ENCODE assay signal across 25 mouse cellular contexts in genomic region chr14:47665061-47665778, GRCm38 (mm10). TPM values are rescaled to one million over a fixed set of nuclear protein-coding genes. Genes with fewer than 3 reads are reported as not detected.
A peak's percentile ranks its signal among the peaks of the same experiment; 100 is the strongest.
DNase-seq lines count a peak whose midpoint lies in the region; ATAC-seq lines count a peak whose summit lies in the region.
"Had no signal": no experiment of that assay in that cellular context is flagged by ENCODE, and none has a peak within 500 bp of the region (broad histone marks: within the 10 kb centered on the region; RNA-seq: fewer than 3 reads in every experiment).

No protein-coding gene starts in this region.

- no peaks in the 10 kb centered on the region for H3K9me3 ChIP-seq in liver, embryonic 12.5 days (replicated peaks)
- H3K9me3 ChIP-seq in liver, embryonic 11.5 days (ENCODE audit: control insufficient read depth, low read length): no peaks in the 10 kb centered on the region
- H3K9me3 ChIP-seq in liver, embryonic 15.5 days (replicated peaks): no peaks in the 10 kb centered on the region
- H3K9me3 ChIP-seq in forebrain, embryonic 12.5 days: no peaks in the 10 kb centered on the region
- H3K9me3 ChIP-seq: embryonic facial prominence, embryonic 13.5 days; heart, embryonic 13.5 days; hindbrain, embryonic 12.5 days; limb, embryonic 13.5 days had no signal

- H3K36me3 ChIP-seq in liver, embryonic 12.5 days: peaks cover 43% of the 10 kb centered on the region
- H3K36me3 ChIP-seq in liver, embryonic 11.5 days (ENCODE audit: control insufficient read depth, insufficient read depth, low read length): peaks cover 5% of the 10 kb centered on the region
- H3K36me3 ChIP-seq in liver, embryonic 15.5 days (replicated peaks): peaks cover 8% of the 10 kb centered on the region; the same call in 1 of the 2 replicates
- H3K36me3 ChIP-seq in forebrain, embryonic 12.5 days (replicated peaks): peaks cover 13% of the 10 kb centered on the region; the same call in 1 of the 2 replicates

- ATAC-seq in frontal cortex, adult (ENCODE audit: low TSS enrichment): 0 out of 2 replicates have a peak, but pooled peaks have one; percentile 3
- 0 out of 2 replicates have a peak, but pooled peaks have one; percentile 46 for ATAC-seq in liver, embryonic 12.5 days
- ATAC-seq in liver, embryonic 11.5 days (replicated peaks; ENCODE audit: low FRiP score): no peak
- ATAC-seq in liver, embryonic 15.5 days (ENCODE audit: insufficient read depth): peak; percentile 76
- no peak for ATAC-seq in forebrain, embryonic 12.5 days (ENCODE audit: low FRiP score)
- ATAC-seq: forebrain, embryonic 14.5 days had no signal

- DNase-seq in frontal cortex, postnatal 25 days (ENCODE audit: low spot score in 2 of 2): no peak
- DNase-seq in liver, embryonic 11.5 days (ENCODE audit: low spot score): no peak
- DNase-seq in heart, postnatal 36 days: no peak
- DNase-seq: adrenal gland, adult 2 months; cerebellum, adult 11 months; cerebellum, adult 9-11 months; gastrocnemius, postnatal 25 days; heart, adult 18-20 months; heart, postnatal 14 days; kidney, adult 8-10 months; layer of hippocampus, postnatal 36 days; lung, embryonic 14.5 days; lung, postnatal 36 days; midbrain, embryonic 14.5 days; right cerebral cortex, postnatal 14 days; thymus, postnatal 25 days had no signal

- no peak overlapping the region for H3K4me2 ChIP-seq in liver, embryonic 12.5 days
- no peak overlapping the region for H3K4me2 ChIP-seq in liver, embryonic 11.5 days
- no peak overlapping the region for H3K4me2 ChIP-seq in liver, embryonic 15.5 days
- no peak overlapping the region for H3K4me2 ChIP-seq in forebrain, embryonic 12.5 days
- H3K4me2 ChIP-seq: embryonic facial prominence, embryonic 13.5 days; heart, embryonic 13.5 days; hindbrain, embryonic 12.5 days; limb, embryonic 13.5 days; lung, embryonic 14.5 days had no signal

- H3K4me1 ChIP-seq in liver, embryonic 12.5 days: no peaks in the 10 kb centered on the region
- no peaks in the 10 kb centered on the region for H3K4me1 ChIP-seq in liver, embryonic 11.5 days (replicated peaks; ENCODE audit: control insufficient read depth, insufficient read depth, low read length)
- H3K4me1 ChIP-seq in liver, embryonic 15.5 days (replicated peaks): no peaks in the 10 kb centered on the region
- H3K4me1 ChIP-seq in forebrain, embryonic 12.5 days: no peaks in the 10 kb centered on the region
- H3K4me1 ChIP-seq: embryonic facial prominence, embryonic 13.5 days; hindbrain, embryonic 12.5 days had no signal

- H3K4me3 ChIP-seq in liver, embryonic 12.5 days: no peak overlapping the region
- H3K4me3 ChIP-seq in liver, embryonic 11.5 days (ENCODE audit: low read depth, low read length): no peak overlapping the region
- no peak overlapping the region for H3K4me3 ChIP-seq in liver, embryonic 15.5 days (replicated peaks)
- no peak overlapping the region for H3K4me3 ChIP-seq in forebrain, embryonic 12.5 days (replicated peaks)
- H3K4me3 ChIP-seq: embryonic facial prominence, embryonic 13.5 days; heart, embryonic 13.5 days; hindbrain, embryonic 12.5 days; limb, embryonic 13.5 days had no signal

- no peak overlapping the region for H3K9ac ChIP-seq in liver, embryonic 12.5 days
- no peak overlapping the region for H3K9ac ChIP-seq in liver, embryonic 11.5 days (ENCODE audit: low read depth, low read length)
- no peak overlapping the region for H3K9ac ChIP-seq in liver, embryonic 15.5 days
- no peak overlapping the region for H3K9ac ChIP-seq in forebrain, embryonic 12.5 days
- H3K9ac ChIP-seq: embryonic facial prominence, embryonic 13.5 days; heart, embryonic 13.5 days; hindbrain, embryonic 12.5 days; limb, embryonic 13.5 days; lung, embryonic 14.5 days had no signal

- WGBS in liver, embryonic 12.5 days (ENCODE audit: insufficient replicate concordance): 70% methylated on average over 5 of the region's 5 CpGs
- WGBS in liver, embryonic 11.5 days: 79% methylated on average over 5 of the region's 5 CpGs
- 64% methylated on average over 5 of the region's 5 CpGs for WGBS in liver, embryonic 15.5 days (ENCODE audit: insufficient replicate concordance)
- WGBS in forebrain, embryonic 12.5 days: 91% methylated on average over 5 of the region's 5 CpGs

- intact Hi-C loops in heart, postnatal 36 days (cut with DNase I): loop anchor here (10.0 kb wide), 1 partner anchor 790 kb away; no protein-coding TSS in a partner anchor

- H3K27ac ChIP-seq in liver, embryonic 12.5 days: no peak overlapping the region
- H3K27ac ChIP-seq in liver, embryonic 11.5 days (ENCODE audit: low read depth, low read length): no peak overlapping the region
- H3K27ac ChIP-seq in liver, embryonic 15.5 days (replicated peaks): no peak overlapping the region; the same call in 1 of the 2 replicates
- no peak overlapping the region for H3K27ac ChIP-seq in forebrain, embryonic 12.5 days
- H3K27ac ChIP-seq: embryonic facial prominence, embryonic 13.5 days; heart, embryonic 13.5 days; hindbrain, embryonic 12.5 days; limb, embryonic 13.5 days had no signal

- no peaks in the 10 kb centered on the region for H3K27me3 ChIP-seq in liver, embryonic 12.5 days (replicated peaks)
- H3K27me3 ChIP-seq in liver, embryonic 11.5 days (replicated peaks; ENCODE audit: control insufficient read depth, insufficient read depth, low read length): no peaks in the 10 kb centered on the region
- H3K27me3 ChIP-seq in liver, embryonic 15.5 days: no peaks in the 10 kb centered on the region
- no peaks in the 10 kb centered on the region for H3K27me3 ChIP-seq in forebrain, embryonic 12.5 days
- H3K27me3 ChIP-seq: embryonic facial prominence, embryonic 13.5 days; heart, embryonic 13.5 days; hindbrain, embryonic 12.5 days; limb, embryonic 13.5 days had no signal

RNA-seq across cellular contexts. Expression of gene Ktn1, which starts 17.0 kb away (rescaled TPM):
- polyA plus RNA-seq in liver, embryonic 12.5 days (2016; fragmentation: Nextera tagmentation; extraction: Ambion mirVana): 23.4 and 27.8 TPM in 2 replicates
- 43.3 and 45.0 TPM in 2 replicates for polyA plus RNA-seq in liver, embryonic 11.5 days (2014; fragmentation: Nextera tagmentation; extraction: Ambion mirVana)
- polyA plus RNA-seq in liver, embryonic 15.5 days (2015; fragmentation: Nextera tagmentation; extraction: Ambion mirVana): 8.2 and 8.7 TPM in 2 replicates
- 100 to 1,000 TPM; 205 to 218 TPM for total RNA-seq in heart, postnatal 36 days (2021)
- polyA plus RNA-seq in forebrain, embryonic 12.5 days (2016; fragmentation: Nextera tagmentation; extraction: Ambion mirVana): 93.3 and 102 TPM in 2 replicates

Comparison
In these comparisons a context has a peak if more than half of its experiments do, and no peak if none do; other contexts are left out.
1. ATAC-seq: peak in frontal cortex, adult (single experiment), liver, embryonic 12.5 days (single experiment) and liver, embryonic 15.5 days (single experiment); none in liver, embryonic 11.5 days (single experiment) and forebrain, embryonic 12.5 days (single experiment).